Mouse (Mus musculus) G1E (cell line): ENCODE data around the gene Cyp2d10.

Experiments
- CTCF ChIP-seq: IDR thresholded peaks from 2 replicates; pipeline ENCODE4 v1.5.1; 2012; ENCODE audit warnings: low read depth, low read length, inconsistent platforms, mixed read lengths
- GATA1 ChIP-seq: IDR thresholded peaks from 2 replicates; pipeline ENCODE4 v1.6.1; 2012; ENCODE audit warnings: borderline replicate concordance, low read length, inconsistent platforms, mixed read lengths
- GATA2 ChIP-seq: IDR thresholded peaks from 2 replicates; pipeline ENCODE4 v1.6.1; 2012; ENCODE audit warnings: low read depth, low read length, inconsistent platforms, borderline replicate concordance
- POLR2AphosphoS5 ChIP-seq: IDR thresholded peaks from 2 replicates; pipeline ENCODE4 v1.6.1; 2012; ENCODE audit warnings: low read depth, low read length, inconsistent platforms; ENCODE audit not compliant: insufficient replicate concordance
- TAL1 ChIP-seq: conservative IDR thresholded peaks from 2 replicates; pipeline ENCODE4 v1.6.1; 2012; ENCODE audit warnings: low read depth, low read length, inconsistent platforms, mixed read lengths

DNA sequence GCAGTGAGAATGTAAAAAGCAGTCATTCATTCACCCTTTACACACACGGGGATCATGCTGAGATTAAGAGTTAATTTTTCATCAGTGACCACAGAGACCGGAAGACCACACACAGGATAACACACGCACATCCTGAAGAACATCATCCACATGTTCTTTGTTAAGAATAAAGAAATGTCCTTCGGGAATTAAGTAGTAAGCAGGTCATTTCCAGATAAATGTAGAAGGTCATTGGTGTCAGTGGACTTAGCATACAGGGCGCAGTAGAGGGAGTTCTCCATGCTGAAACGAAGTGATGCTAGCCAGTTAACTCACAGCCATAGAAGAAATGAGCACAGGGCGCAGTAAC is 26.3 kb downstream of the Cyp2d10 start:
- no peak for TF ChIP-seq CTCF
- no peak for TF ChIP-seq GATA1
- no peak for TF ChIP-seq POLR2AphosphoS5
- no peak for TF ChIP-seq TAL1
- no peak for TF ChIP-seq GATA2
